Mouse (Mus musculus): ENCODE measurements at regions not wholly inside any gene's neighbourhood (a gene's known extent, or its start where the extent isn't known, plus 50 kb on each side); places are given as distances from the start of the nearest gene placed in this dataset.

- TF ChIP-seq POLR2A (IDR thresholded peaks at IDR 0.05; ENCODE audit: control insufficient read depth, extremely low read depth, insufficient read depth, low read length, poor library complexity) (no peak), CTCF (IDR thresholded peaks at IDR 0.05; ENCODE audit: borderline replicate concordance, control insufficient read depth, extremely low read depth, insufficient read depth, low read length, poor library complexity) (no peak)
- Histone ChIP-seq H3K4me1 (replicated peaks; ENCODE audit: control insufficient read depth, insufficient read depth, low read length) (no peaks in the 10 kb centered on the region), H3K36me3 (ENCODE audit: control insufficient read depth, insufficient read depth, low read length) (no peaks in the 10 kb centered on the region), H3K4me3 (ENCODE audit: control insufficient read depth, insufficient read depth, low read length) (no peak overlapping the region), H3K27ac (ENCODE audit: control insufficient read depth, insufficient read depth, low read length) (no peak overlapping the region), H3K27me3 (ENCODE audit: control insufficient read depth, insufficient read depth, low read length) (no peaks in the 10 kb centered on the region)
- 92% methylated on average over 5 of the region's 5 CpGs for WGBS
- no peak for DNase-seq
Observed at GRCm38 (mm10) chr1:118741286-118741685, 113.5 kb downstream of the Tfcp2l1 start.

- WGBS = 88% methylated on average over 5 of the region's 5 CpGs
- no peaks in the 10 kb centered on the region for H3K4me1 ChIP-seq (replicated peaks; ENCODE audit: control insufficient read depth, insufficient read depth, low read length)
- TF ChIP-seq CTCF (IDR thresholded peaks at IDR 0.05; ENCODE audit: borderline replicate concordance, control insufficient read depth, extremely low read depth, insufficient read depth, low read length, poor library complexity) (no peak), POLR2A (IDR thresholded peaks at IDR 0.05; ENCODE audit: control insufficient read depth, extremely low read depth, insufficient read depth, low read length, poor library complexity) (no peak)
- H3K36me3 ChIP-seq (ENCODE audit: control insufficient read depth, insufficient read depth, low read length) = no peaks in the 10 kb centered on the region
- no peak overlapping the region for H3K4me3 ChIP-seq (ENCODE audit: control insufficient read depth, insufficient read depth, low read length)
- no peak overlapping the region for H3K27ac ChIP-seq (ENCODE audit: control insufficient read depth, insufficient read depth, low read length)
- no peak for DNase-seq
- no peaks in the 10 kb centered on the region for H3K27me3 ChIP-seq (ENCODE audit: control insufficient read depth, insufficient read depth, low read length)
Observed at GRCm38 (mm10) chr1:118748196-118748595, 120.5 kb downstream of the Tfcp2l1 start.

- Histone ChIP-seq H3K36me3 (ENCODE audit: control insufficient read depth, insufficient read depth, low read length) (no peaks in the 10 kb centered on the region), H3K4me3 (ENCODE audit: control insufficient read depth, insufficient read depth, low read length) (no peak overlapping the region), H3K27me3 (ENCODE audit: control insufficient read depth, insufficient read depth, low read length) (no peaks in the 10 kb centered on the region), H3K4me1 (replicated peaks; ENCODE audit: control insufficient read depth, insufficient read depth, low read length) (no peaks in the 10 kb centered on the region), H3K27ac (ENCODE audit: control insufficient read depth, insufficient read depth, low read length) (no peak overlapping the region)
- no peak for DNase-seq
- WGBS = 96% methylated on average over 3 of the region's 3 CpGs
- no peak for TF ChIP-seq CTCF (IDR thresholded peaks at IDR 0.05; ENCODE audit: borderline replicate concordance, control insufficient read depth, extremely low read depth, insufficient read depth, low read length, poor library complexity)
- no peak for TF ChIP-seq POLR2A (IDR thresholded peaks at IDR 0.05; ENCODE audit: control insufficient read depth, extremely low read depth, insufficient read depth, low read length, poor library complexity)
Observed at GRCm38 (mm10) chr1:118752869-118753268, 125.1 kb downstream of the Tfcp2l1 start.

GRCm38 (mm10) chr1:118756171-118756865, 128.6 kb downstream of the Tfcp2l1 start:
- DNase-seq = no peak
- WGBS = 91% methylated on average over 9 of the region's 9 CpGs

GRCm38 (mm10) chr1:118757340-118758030, 129.7 kb downstream of the Tfcp2l1 start:
- Histone ChIP-seq H3K4me1 (replicated peaks; ENCODE audit: control insufficient read depth, insufficient read depth, low read length) (no peaks in the 10 kb centered on the region), H3K27me3 (ENCODE audit: control insufficient read depth, insufficient read depth, low read length) (no peaks in the 10 kb centered on the region), H3K27ac (ENCODE audit: control insufficient read depth, insufficient read depth, low read length) (no peak overlapping the region), H3K36me3 (ENCODE audit: control insufficient read depth, insufficient read depth, low read length) (no peaks in the 10 kb centered on the region), H3K4me3 (ENCODE audit: control insufficient read depth, insufficient read depth, low read length) (no peak overlapping the region)
- DNase-seq = no peak
- TF ChIP-seq POLR2A (IDR thresholded peaks at IDR 0.05; ENCODE audit: control insufficient read depth, extremely low read depth, insufficient read depth, low read length, poor library complexity) = no peak
- no peak for TF ChIP-seq CTCF (IDR thresholded peaks at IDR 0.05; ENCODE audit: borderline replicate concordance, control insufficient read depth, extremely low read depth, insufficient read depth, low read length, poor library complexity)
- WGBS = 86% methylated on average over 3 of the region's 4 CpGs

More at GRCm38 (mm10) chr1:118756171-118756865, 128.6 kb downstream of the Tfcp2l1 start:
- TF ChIP-seq POLR2A (IDR thresholded peaks at IDR 0.05; ENCODE audit: control insufficient read depth, extremely low read depth, insufficient read depth, low read length, poor library complexity) (no peak), CTCF (IDR thresholded peaks at IDR 0.05; ENCODE audit: borderline replicate concordance, control insufficient read depth, extremely low read depth, insufficient read depth, low read length, poor library complexity) (no peak)
- no peaks in the 10 kb centered on the region for H3K27me3 ChIP-seq (ENCODE audit: control insufficient read depth, insufficient read depth, low read length)
- no peak overlapping the region for H3K4me3 ChIP-seq (ENCODE audit: control insufficient read depth, insufficient read depth, low read length)
- no peaks in the 10 kb centered on the region for H3K36me3 ChIP-seq (ENCODE audit: control insufficient read depth, insufficient read depth, low read length)
- no peak overlapping the region for H3K27ac ChIP-seq (ENCODE audit: control insufficient read depth, insufficient read depth, low read length)
- H3K4me1 ChIP-seq (replicated peaks; ENCODE audit: control insufficient read depth, insufficient read depth, low read length) = no peaks in the 10 kb centered on the region

GRCm38 (mm10) chr1:118758031-118758400, 130.3 kb downstream of the Tfcp2l1 start:
- TF ChIP-seq CTCF (IDR thresholded peaks at IDR 0.05; ENCODE audit: borderline replicate concordance, control insufficient read depth, extremely low read depth, insufficient read depth, low read length, poor library complexity) (no peak), POLR2A (IDR thresholded peaks at IDR 0.05; ENCODE audit: control insufficient read depth, extremely low read depth, insufficient read depth, low read length, poor library complexity) (no peak)
- WGBS = 68% methylated on average over 4 of the region's 4 CpGs
- Histone ChIP-seq H3K4me3 (ENCODE audit: control insufficient read depth, insufficient read depth, low read length) (no peak overlapping the region), H3K4me1 (replicated peaks; ENCODE audit: control insufficient read depth, insufficient read depth, low read length) (no peaks in the 10 kb centered on the region), H3K36me3 (ENCODE audit: control insufficient read depth, insufficient read depth, low read length) (no peaks in the 10 kb centered on the region), H3K27me3 (ENCODE audit: control insufficient read depth, insufficient read depth, low read length) (no peaks in the 10 kb centered on the region), H3K27ac (ENCODE audit: control insufficient read depth, insufficient read depth, low read length) (no peak overlapping the region)
- no peak for DNase-seq
